Mouse (Mus musculus): Measurements from ENCODE around the gene Gm13871. TPM values are rescaled to one million over a fixed set of nuclear protein-coding genes. Genes with fewer than 3 reads are reported as not detected.
"Not testable (repeated sequence)": the region's sequence is repeated elsewhere in the genome, so short reads cannot be mapped to it uniquely, and the experiment has no call there.

Gene Gm13871
- not detected for polyA plus RNA-seq (2021)

DNA sequence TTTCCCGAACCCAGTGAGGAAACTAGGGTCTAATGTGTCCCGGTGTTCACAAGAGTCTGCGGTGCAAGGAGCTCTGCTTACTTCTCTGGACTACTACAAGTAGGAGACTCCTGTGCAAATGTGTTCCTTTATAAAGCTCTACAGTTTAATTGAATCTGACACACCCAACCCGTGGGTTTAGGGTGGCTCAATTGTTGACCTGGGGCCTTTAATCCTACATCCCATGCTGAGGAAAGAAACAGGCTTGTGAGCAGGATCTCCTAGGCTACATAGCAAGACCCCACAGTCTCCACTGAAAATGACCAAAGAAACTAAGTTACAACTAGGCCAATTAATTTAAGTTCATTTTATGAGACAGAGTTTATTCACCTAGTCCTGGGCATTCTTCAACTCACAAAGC is at the start of gene Gm13871:
Gm13871 (minus strand) TSS at position 101 of the 400 bp plus-strand sequence.
- DNase-seq (ENCODE audit: low read depth, low spot score); POLR2A ChIA-PET; ATAC-seq; in situ Hi-C loops (cut with MboI; ENCODE audit: low pct_unique_long_range_greater_than_20kb); H3K27me3 ChIP-seq; CTCF ChIA-PET: not testable (repeated sequence)

DNA sequence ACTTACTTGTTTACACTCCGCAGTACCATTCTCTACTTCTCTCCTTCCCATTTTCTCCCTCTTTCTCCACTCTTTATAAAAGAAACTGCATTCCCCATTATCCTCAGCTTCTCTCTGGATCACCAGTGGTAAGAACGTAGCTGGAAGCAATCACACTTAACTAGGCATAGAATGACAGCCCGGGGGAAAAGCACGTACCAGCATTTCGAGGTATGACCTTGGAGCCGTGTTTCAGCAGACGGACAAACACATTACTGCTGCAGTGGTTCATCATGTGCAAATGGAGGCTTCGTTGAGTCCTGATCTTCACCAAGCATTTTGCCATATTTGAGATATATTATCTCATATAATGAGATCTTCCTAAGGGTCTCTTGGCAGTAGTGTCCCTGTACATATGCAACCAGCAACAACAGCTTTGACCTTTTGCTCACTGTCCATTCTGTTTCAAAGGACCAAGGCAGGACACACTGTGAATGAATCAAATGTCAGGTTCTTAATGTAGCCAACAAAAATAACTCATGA is 44.7 kb upstream of the Gm13871 start, which contains the start of gene 2310002L09Rik:
2310002L09Rik (minus strand) TSS at position 472 of the 522 bp plus-strand sequence.
- no peak for TF ChIP-seq CTCF (IDR thresholded peaks at IDR 0.05)
- in situ Hi-C loops (cut with MboI; ENCODE audit: low pct_unique_long_range_greater_than_20kb), result no loop called here
- ATAC-seq (no peak), DNase-seq (ENCODE audit: low read depth, low spot score) (no peak)
- H3K27me3 ChIP-seq, result no peaks in the 10 kb centered on the region
- CTCF ChIA-PET, result interaction anchor here (0.8 kb wide), 1 partner anchor 18 kb away, joined by 3 read pairs; no protein-coding TSS in a partner anchor
- POLR2A ChIA-PET, result no interaction called here

DNA sequence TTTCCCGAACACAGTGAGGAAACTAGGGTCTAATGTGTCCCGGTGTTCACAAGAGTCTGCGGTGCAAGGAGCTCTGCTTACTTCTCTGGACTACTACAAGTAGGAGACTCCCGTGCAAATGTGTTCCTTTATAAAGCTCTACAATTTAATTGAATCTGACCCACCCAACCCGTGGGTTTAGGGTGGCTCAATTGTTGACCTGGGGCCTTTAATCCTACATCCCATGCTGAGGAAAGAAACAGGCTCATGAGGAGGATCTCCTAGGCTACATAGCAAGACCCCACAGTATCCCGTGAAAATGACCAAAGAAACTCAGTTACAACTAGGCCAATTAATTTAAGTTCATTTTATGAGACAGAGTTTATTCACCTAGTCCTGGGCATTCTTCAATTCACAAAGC is 14.9 kb upstream of the Gm13871 start, which contains the start of gene Gm11756:
Gm11756 (minus strand) TSS at position 101 of the 400 bp plus-strand sequence.
- in situ Hi-C loops (cut with MboI; ENCODE audit: low pct_unique_long_range_greater_than_20kb); DNase-seq (ENCODE audit: low read depth, low spot score); H3K27me3 ChIP-seq; CTCF ChIA-PET; POLR2A ChIA-PET; ATAC-seq: not testable (repeated sequence)

DNA sequence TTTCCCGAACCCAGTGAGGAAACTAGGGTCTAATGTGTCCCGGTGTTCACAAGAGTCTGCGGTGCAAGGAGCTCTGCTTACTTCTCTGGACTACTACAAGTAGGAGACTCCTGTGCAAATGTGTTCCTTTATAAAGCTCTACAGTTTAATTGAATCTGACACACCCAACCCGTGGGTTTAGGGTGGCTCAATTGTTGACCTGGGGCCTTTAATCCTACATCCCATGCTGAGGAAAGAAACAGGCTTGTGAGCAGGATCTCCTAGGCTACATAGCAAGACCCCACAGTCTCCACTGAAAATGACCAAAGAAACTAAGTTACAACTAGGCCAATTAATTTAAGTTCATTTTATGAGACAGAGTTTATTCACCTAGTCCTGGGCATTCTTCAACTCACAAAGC is 14.7 kb downstream of the Gm13871 start, which contains the start of gene Gm11757:
Gm11757 (minus strand) TSS at position 101 of the 400 bp plus-strand sequence.
- ATAC-seq; POLR2A ChIA-PET; CTCF ChIA-PET; in situ Hi-C loops (cut with MboI; ENCODE audit: low pct_unique_long_range_greater_than_20kb); DNase-seq (ENCODE audit: low read depth, low spot score); H3K27me3 ChIP-seq: not testable (repeated sequence)

DNA sequence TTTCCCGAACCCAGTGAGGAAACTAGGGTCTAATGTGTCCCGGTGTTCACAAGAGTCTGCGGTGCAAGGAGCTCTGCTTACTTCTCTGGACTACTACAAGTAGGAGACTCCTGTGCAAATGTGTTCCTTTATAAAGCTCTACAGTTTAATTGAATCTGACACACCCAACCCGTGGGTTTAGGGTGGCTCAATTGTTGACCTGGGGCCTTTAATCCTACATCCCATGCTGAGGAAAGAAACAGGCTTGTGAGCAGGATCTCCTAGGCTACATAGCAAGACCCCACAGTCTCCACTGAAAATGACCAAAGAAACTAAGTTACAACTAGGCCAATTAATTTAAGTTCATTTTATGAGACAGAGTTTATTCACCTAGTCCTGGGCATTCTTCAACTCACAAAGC is 29.6 kb downstream of the Gm13871 start, which contains the start of gene Gm11758:
Gm11758 (minus strand) TSS at position 101 of the 400 bp plus-strand sequence.
- in situ Hi-C loops (cut with MboI; ENCODE audit: low pct_unique_long_range_greater_than_20kb); H3K27me3 ChIP-seq; ATAC-seq; CTCF ChIA-PET; DNase-seq (ENCODE audit: low read depth, low spot score); POLR2A ChIA-PET: not testable (repeated sequence)

Other genes with a start within 250 kb of the Gm13871 start
- not detected for gene Gm11239, start 237.6 kb downstream of the Gm13871 start, polyA plus RNA-seq (2021)
- not detected for gene Gm428, start 222.4 kb downstream of the Gm13871 start, polyA plus RNA-seq (2021)
- gene Rasef, start 115.0 kb downstream of the Gm13871 start, polyA plus RNA-seq (2021), result not detected
- not detected for gene Gm11758, start 29.7 kb downstream of the Gm13871 start, polyA plus RNA-seq (2021)
- gene Gm11757, start 14.8 kb downstream of the Gm13871 start, polyA plus RNA-seq (2021), result not detected
- not detected for gene Gm11756, start 14.8 kb upstream of the Gm13871 start, polyA plus RNA-seq (2021)
- not detected for gene 2310002L09Rik, start 44.9 kb upstream of the Gm13871 start, polyA plus RNA-seq (2021)
- gene Frmd3, start 107.5 kb upstream of the Gm13871 start, polyA plus RNA-seq (2021), result not detected

Data from Patski (cell line).